Mouse (Mus musculus): ENCODE data around the gene Taok3.

DNA sequence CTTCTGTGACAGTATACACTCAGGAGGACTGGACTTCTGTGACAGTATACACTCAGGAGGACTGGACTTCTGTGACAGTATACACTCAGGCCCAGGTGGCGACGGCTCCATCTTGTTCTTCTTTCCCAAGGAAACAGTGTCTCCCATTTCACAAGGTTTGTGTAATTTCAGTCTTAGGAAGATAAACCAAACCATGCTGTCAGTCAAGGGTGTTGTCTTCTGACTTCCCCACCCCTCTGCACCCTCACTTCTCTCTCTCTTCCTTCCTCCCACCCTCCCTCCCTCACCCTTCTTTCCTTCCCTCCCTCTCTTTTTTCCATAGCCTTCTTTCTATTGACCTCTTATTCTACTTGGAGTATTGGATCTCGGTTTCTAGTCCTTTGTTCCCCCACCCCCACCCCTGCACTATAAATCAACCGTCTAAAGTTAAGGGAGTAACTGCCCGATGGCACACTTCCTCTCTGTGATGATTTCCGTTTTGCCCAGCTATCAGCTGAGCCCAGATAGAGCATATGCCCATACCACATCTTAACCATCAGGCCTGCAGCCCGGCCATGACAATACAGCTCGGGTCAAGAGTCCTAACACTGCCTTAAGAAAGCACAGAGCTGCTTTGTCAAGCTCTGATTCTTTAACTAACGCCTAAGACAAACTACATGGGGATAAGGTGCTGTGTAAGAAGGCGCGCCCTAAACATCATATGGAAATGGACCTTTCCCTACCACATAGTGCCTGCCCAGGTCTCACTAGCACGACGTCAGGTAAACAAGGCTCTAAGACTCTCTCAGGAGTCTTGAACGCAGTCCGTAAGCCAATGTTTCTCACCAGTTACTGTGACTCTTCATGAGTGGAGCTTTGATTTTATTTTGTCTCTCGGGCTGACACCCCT, 29.4 kb downstream of the Taok3 start:
- TF ChIP-seq POLR2A (IDR thresholded peaks at IDR 0.05; ENCODE audit: low read depth, low read length) (no peak), CTCF (conservative IDR thresholded peaks at IDR 0.05; ENCODE audit: insufficient read depth, insufficient read length, low read depth, low read length) (no peak)

Measured in kidney, adult 2 months (tissue).